Mouse (Mus musculus): Measurements from ENCODE around the gene Gfap.

- no peak for TF ChIP-seq CTCF (IDR thresholded peaks at IDR 0.05; ENCODE audit: insufficient read depth, low read length)
- TF ChIP-seq POLR2A (IDR thresholded peaks at IDR 0.05; ENCODE audit: borderline replicate concordance, extremely low read depth, low read depth, low read length), result no peak
These were observed 47.0 kb downstream of the Gfap start for GRCm38 (mm10) chr11:102853760-102854159.
